Mouse (Mus musculus): ENCODE results near the gene Ppp2r5e.
A peak's percentile ranks its signal among the peaks of the same experiment; 100 is the strongest.
"Not testable (repeated sequence)": the region's sequence is repeated elsewhere in the genome, so short reads cannot be mapped to it uniquely, and the experiment has no call there.

Ppp2r5e gene

DNA sequence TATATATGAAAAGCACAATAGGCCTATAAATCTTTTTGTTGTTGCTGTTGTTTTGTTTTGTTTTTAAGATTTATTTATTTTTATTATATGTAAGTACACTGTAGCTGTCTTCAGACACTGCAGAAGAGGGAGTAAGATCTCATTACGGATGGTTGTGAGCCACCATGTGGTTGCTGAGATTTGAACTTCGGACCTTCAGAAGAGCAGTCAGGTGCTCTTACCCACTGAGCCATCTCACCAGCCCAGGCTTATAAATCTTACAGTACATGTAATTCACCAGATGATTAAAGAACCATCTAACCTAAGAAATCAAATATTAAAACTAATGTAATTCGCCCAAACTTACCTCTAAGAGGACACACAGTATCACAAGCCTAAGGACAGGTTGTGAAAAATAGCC lies 103.9 kb downstream of the Ppp2r5e start:
- DNase-seq (ENCODE audit: low read depth), result not testable (repeated sequence)

DNA sequence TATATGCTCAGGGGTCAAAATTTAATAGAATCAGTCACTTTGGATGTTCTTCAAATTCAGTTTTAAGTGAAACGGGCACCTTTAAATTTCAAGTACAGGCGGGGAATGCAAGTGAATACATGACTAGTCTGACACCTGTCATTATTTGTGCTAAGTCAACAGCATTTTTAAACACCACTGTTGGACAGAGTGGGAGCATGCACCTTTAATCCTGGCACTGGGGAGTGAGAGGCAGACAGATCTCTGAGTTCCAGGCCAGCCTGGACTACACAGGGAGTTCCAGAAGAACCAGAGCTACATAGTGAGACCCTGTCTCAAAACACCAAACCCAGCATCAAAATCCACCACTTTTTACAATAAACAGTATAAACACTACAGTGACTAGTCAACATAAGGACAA lies 108.5 kb downstream of the Ppp2r5e start:
- no peak for DNase-seq (ENCODE audit: low read depth)

GRCm38 (mm10) chr12:75486568-75487286 lies 109.3 kb downstream of the Ppp2r5e start:
- DNase-seq (ENCODE audit: low read depth), result no peak

- DNase-seq (ENCODE audit: low read depth), result peak; percentile 23
These were observed 113.3 kb downstream of the Ppp2r5e start for GRCm38 (mm10) chr12:75482781-75483180.

DNA sequence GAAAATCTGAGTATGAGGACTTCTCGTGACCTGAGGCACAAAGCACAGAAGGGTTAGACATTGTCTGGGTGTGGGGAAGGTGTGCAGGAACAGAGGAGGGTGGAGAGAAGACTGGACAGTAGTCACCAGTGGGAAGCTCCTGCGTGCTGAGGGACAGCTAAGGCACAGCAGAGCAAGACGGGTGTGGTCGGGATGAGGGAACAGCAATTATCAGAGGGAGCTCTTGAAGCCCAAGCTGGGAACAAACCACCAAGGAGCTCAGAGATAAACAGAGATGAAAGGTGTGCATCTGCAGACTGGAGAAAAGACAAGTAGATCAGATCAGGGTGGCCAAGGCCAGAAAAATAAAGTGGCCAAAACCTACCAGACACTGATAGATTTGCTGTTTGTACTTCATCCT lies 114.0 kb downstream of the Ppp2r5e start:
- DNase-seq (ENCODE audit: low read depth), result no peak

GRCm38 (mm10) chr12:75480031-75480430 lies 116.0 kb downstream of the Ppp2r5e start:
- DNase-seq (ENCODE audit: low read depth), result no peak

DNA sequence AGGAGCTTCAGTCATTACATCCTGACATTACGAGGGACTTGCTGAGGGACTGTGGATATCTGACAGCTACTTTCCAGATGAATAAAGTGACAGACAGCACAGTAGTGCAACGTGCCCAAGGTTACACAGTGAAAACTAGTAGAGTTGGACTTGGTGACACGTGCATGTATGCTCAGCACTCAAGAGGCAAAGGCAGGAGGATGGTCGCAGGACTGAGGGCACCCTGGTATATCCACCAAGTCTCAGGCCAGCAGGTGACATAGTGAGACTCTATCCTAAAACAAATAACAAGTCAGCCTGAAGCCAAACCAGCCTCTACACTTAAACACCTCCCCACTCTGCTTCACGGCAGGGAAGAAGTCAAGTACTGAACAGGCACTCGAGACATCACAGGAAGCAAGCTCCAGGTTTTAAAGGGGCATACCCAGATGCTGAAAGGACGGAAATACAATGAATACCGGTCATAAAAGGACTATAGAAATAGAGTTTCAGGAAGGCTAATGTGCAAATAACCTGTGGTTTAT lies 116.6 kb downstream of the Ppp2r5e start:
- DNase-seq (ENCODE audit: low read depth), result no peak

DNA sequence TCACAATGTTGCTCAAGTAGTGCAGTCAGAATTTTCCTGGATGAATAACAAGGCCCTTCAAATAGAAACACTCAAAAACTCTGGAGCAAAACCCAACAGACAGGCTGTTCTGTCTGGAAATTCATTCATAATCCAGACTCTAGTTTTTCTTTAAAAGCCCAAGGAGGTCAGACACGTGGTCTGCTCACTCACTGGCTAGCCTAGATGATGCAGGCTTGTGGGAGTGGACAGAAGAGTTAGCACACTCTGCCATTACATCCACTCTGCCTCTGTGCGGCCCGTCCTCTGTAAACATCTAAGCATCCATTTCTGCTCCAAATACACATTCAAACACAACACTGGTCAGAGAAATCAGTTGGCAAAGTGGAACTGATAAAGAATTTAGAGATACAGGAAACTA lies 117.4 kb downstream of the Ppp2r5e start:
- DNase-seq (ENCODE audit: low read depth), result no peak

DNA sequence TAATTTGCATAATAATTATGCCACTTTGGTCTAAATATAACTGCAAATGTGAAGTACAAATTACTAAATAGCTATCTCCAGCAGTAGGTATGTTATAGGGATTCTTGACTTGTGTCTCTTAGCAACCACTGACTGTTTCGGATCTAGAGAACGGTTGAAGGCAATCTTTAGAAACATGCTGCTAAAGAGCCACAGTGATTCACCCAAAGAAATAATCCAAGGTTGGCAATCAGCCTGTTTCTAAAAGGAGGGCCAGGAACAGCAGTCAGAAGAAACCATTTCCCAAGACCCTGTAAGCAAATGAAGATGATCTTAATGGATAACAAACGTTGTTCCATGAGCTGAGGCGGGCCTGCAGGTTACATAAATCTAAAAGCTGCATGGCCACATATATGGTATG lies 117.9 kb downstream of the Ppp2r5e start:
- no peak for DNase-seq (ENCODE audit: low read depth)

DNA sequence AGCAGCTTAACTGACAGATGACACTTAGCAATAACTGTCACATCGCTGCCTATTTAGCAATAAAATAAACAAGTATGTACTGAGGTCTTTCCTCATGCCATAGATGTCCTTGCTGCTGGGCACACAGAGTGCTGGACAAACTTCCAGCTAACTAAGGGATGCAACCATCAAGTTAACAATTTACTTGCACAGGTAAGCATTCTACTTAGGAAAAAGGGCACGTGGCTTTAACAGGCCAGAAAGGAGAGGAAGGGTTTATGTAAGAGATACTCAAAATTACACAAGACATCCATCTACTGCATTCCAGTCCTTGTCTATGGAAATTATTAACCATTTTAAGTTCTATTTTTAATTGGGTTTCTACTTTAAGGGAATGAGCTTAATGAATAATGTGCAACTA lies 123.0 kb downstream of the Ppp2r5e start:
- DNase-seq (ENCODE audit: low read depth), result no peak

DNA sequence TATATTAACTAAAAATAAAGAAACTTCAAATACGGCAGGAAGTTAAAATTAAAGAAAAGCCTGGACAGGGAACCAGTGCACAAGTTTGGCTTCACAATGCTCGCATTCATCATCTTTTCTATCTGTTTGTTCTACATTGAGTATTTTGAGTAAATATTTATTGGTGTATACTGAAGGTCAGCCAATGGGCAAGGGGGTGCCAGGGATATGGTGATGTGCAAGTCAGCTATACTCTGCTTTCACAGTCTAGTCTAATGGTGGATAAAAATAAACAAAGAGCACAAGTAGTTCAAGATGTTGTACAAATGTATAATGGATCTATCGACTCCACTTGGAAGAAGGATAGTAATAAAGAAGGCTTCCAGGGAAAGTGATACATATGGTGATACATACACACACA lies 123.9 kb downstream of the Ppp2r5e start:
- DNase-seq (ENCODE audit: low read depth), result no peak

GRCm38 (mm10) chr12:75467814-75468213 lies 128.2 kb downstream of the Ppp2r5e start:
- DNase-seq (ENCODE audit: low read depth), result no peak

- DNase-seq (ENCODE audit: low read depth), result no peak
These were observed 128.9 kb downstream of the Ppp2r5e start for GRCm38 (mm10) chr12:75467127-75467526.

GRCm38 (mm10) chr12:75466206-75466605 lies 129.8 kb downstream of the Ppp2r5e start:
- DNase-seq (ENCODE audit: low read depth), result no peak

- DNase-seq (ENCODE audit: low read depth), result no peak
These were observed 131.9 kb downstream of the Ppp2r5e start for GRCm38 (mm10) chr12:75464016-75464769.

- no peak for DNase-seq (ENCODE audit: low read depth)
These were observed 135.5 kb downstream of the Ppp2r5e start for GRCm38 (mm10) chr12:75460561-75460960.

DNA sequence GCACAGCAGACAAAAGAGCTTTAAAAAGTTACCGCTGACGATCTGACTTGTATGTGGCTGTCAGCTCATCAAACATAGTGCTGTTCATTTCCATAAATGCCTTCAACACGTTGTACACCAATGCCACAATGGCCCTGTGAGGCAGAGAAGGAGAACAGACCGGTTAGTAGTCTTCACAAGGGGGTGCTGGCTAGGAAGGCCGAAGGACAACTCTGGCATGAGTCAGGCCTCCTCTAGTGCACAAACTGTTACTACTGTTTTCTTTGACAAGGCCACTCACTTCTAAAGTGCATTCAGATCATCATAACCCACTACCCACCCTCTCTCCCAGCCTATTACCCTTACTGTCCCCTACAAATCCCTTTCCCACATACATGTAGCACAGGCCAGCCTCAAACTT lies 136.4 kb downstream of the Ppp2r5e start:
- DNase-seq (ENCODE audit: low read depth), result no peak

GRCm38 (mm10) chr12:75453441-75453840 lies 142.6 kb downstream of the Ppp2r5e start:
- no peak for DNase-seq (ENCODE audit: low read depth)

DNA sequence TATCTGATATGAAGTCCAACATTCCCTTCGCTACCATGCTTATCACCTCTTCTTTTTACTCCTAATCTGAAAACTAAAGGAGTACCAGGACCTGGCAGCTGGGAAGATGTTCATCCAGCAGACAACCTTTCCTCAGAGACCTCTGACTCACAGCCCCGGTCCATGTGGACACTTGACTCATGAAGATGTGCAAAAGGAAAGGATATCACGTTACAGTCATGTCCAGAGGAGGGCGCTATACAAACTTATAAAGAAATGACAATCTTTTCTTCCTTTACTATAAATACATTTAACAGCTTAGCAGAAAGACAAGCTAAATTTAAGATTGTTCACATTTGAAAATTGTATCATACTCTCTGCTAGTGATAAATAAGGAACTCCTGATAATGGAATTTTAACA lies 143.0 kb downstream of the Ppp2r5e start:
- no peak for DNase-seq (ENCODE audit: low read depth)

GRCm38 (mm10) chr12:75450592-75450991 lies 145.5 kb downstream of the Ppp2r5e start:
- no peak for DNase-seq (ENCODE audit: low read depth)

- DNase-seq (ENCODE audit: low read depth), result no peak
These were observed 146.0 kb downstream of the Ppp2r5e start for GRCm38 (mm10) chr12:75450011-75450410.

- no peak for DNase-seq (ENCODE audit: low read depth)
These were observed 146.5 kb downstream of the Ppp2r5e start for GRCm38 (mm10) chr12:75449475-75449966.

GRCm38 (mm10) chr12:75448921-75449320 lies 147.1 kb downstream of the Ppp2r5e start:
- DNase-seq (ENCODE audit: low read depth), result no peak
